Mouse (Mus musculus) lung, adult 10 weeks (tissue): ENCODE measurements around the gene Dmd. TPM values are rescaled to one million over a fixed set of nuclear protein-coding genes. Genes with fewer than 3 reads are reported as not detected.

Experiments used
- polyA plus RNA-seq: library from polyadenylated mRNA; stranded (reverse); fragments of 350-450 nt; fragmentation: Illumina TruSeq; extraction: RNeasy Lipid Tissue Mini Kit (QIAGEN cat#74804); gene quantifications from one replicate; pipeline ENCODE4 v1.2.3, GENCODE M21; 2014; ENCODE audit warnings: low read depth, low replicate concordance; ENCODE audit not compliant: insufficient read depth

Dmd gene
- 9.3 TPM for polyA plus RNA-seq

DNA sequence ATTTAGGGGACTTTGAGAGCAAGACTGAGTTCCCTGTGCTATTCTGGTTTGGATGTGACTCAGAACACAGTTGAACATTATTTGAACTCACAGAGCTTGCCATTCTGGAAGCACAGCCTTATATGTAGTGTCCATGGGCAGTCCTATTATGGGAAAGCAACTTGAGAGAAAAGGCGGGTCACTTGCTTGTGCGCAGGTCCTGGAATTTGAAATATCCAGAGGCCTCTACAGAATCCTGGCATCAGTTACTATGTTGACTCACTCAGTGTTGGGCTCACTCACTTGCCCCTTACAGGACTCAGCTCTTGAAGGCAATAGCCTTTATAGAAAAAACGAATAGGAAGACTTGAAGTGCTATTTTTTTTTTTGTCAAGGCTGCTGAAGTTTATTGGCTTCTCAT, at the start of gene Dmd:
TSS of gene Dmd (plus strand) at position 241 of the 400 bp plus-strand sequence.

DNA sequence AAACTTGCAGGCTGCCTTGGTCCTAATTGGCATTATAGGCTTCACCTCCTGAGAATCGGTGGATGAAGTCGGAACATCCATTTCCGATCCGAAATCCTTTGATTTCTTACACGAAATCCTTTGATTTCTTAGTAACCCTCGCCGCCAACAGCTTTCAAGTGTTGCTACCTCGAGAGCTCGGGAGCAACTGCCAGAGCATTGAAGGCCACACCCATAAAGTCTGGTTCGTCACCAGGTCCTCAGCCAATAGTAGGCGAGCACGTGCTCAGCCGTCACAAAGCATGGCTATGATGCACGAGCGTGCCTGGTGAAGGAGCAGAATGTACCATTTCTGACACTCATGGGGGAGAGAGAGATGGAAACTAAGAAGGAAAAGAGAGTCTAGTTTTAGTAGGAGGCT, 538.9 kb downstream of the Dmd start, which contains the start of gene Tsga8:
TSS of gene Tsga8 (minus strand) at position 327 of the 400 bp plus-strand sequence.

DNA sequence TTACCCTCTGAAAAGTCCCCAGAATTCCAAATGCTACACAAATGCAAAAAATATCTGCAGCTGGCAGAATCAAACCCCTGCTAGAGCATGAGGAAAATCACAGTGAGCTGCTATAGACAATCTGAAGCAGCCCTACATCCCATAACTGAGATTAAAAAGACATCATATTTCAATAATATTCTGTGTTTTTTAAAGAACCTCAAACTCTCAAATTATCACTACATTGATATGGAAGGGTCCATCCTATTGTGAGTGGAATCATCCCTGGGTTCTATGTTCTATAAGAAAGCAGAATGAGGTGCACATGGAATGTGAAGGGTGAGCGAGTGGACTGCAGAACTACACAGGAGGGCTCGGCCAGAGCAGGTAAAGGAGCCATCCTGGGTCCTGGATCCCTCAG, 2300.7 kb downstream of the Dmd start, which contains the start of gene Fthl17a:
TSS of gene Fthl17a (plus strand) at position 301 of the 400 bp plus-strand sequence.

